Mouse (Mus musculus) liver, adult (tissue): ENCODE measurements around the gene Tram2.

Experiments
- GATA4 ChIP-seq: IDR thresholded peaks from 2 replicates; pipeline ENCODE4 v1.6.1; 2014; ENCODE audit warnings: mild to moderate bottlenecking, low read length; ENCODE audit not compliant: insufficient replicate concordance

Tram2 gene

DNA sequence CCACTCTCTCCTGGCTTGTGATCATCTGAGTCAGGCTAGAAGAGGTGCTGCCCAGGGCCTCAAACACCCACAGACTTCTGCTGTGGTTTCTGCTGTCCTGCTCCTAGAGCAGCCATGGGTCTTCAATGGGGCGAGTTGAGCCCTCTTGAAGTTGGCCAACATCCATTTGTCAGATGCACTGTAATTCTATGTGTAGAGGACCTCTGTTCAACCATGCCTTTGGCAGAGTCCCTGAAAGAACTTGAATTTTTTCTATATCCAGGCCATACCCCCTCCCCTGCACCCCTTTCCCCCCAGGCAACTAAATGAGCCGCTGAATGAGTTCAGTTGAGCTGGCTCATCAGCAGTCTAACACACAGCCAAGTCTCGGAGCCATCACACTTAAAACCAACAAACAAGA is 39.5 kb downstream of the Tram2 start:
- no peak for TF ChIP-seq GATA4

- TF ChIP-seq GATA4 = no peak
These were observed 41.0 kb downstream of the Tram2 start for GRCm38 (mm10) chr1:21037881-21038601.

- no peak for TF ChIP-seq GATA4
These were observed 43.2 kb downstream of the Tram2 start for GRCm38 (mm10) chr1:21035878-21036277.

- TF ChIP-seq GATA4 = no peak
These were observed 45.3 kb downstream of the Tram2 start for GRCm38 (mm10) chr1:21033792-21034119.

GRCm38 (mm10) chr1:21033065-21033791 is 45.8 kb downstream of the Tram2 start:
- no peak for TF ChIP-seq GATA4

GRCm38 (mm10) chr1:21031650-21032049 is 47.4 kb downstream of the Tram2 start:
- TF ChIP-seq GATA4 = no peak

GRCm38 (mm10) chr1:21029000-21029399 is 50.0 kb downstream of the Tram2 start:
- no peak for TF ChIP-seq GATA4

GRCm38 (mm10) chr1:21026534-21026933 is 52.5 kb downstream of the Tram2 start:
- TF ChIP-seq GATA4 = no peak

DNA sequence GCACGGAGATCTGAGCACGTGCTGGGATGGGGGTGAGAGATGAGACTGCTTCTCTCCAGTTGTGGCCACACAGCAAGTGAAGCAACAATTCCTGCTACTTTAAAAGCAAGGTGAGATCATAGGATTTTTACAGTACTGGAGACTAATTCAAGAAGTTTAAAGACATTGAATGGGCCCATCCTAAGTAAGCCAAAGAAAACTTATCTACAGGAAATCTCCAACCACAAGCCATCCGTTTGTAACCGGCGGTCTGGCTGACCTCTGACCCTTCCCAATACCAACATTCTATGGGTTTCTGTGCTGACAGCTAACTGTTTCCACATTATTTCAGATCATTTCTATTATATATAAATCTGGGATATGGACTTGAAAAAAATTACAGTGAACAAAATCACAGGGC is 53.8 kb downstream of the Tram2 start:
- TF ChIP-seq GATA4 = no peak

DNA sequence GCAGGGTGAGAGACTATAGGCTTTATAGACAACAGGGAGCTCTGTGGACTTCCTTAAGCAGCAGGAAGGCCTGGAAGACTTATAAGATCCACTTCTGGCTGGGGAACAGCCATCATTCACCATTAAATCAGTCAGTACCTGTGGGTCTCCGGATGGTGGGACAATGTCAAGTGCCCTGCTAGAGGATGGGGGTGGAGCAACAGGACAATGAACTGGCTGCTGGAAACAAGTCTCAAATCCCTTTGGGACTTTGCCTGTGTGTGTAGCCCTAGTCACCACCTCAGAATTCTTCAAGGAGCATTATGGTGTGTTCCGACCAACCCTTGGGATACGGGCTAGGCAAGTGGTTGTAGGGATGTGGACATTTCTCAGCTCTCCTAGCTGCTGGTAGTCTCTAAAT is 55.9 kb downstream of the Tram2 start:
- TF ChIP-seq GATA4 = no peak

- TF ChIP-seq GATA4 = no peak
These were observed 64.6 kb downstream of the Tram2 start for GRCm38 (mm10) chr1:21014463-21014862.

DNA sequence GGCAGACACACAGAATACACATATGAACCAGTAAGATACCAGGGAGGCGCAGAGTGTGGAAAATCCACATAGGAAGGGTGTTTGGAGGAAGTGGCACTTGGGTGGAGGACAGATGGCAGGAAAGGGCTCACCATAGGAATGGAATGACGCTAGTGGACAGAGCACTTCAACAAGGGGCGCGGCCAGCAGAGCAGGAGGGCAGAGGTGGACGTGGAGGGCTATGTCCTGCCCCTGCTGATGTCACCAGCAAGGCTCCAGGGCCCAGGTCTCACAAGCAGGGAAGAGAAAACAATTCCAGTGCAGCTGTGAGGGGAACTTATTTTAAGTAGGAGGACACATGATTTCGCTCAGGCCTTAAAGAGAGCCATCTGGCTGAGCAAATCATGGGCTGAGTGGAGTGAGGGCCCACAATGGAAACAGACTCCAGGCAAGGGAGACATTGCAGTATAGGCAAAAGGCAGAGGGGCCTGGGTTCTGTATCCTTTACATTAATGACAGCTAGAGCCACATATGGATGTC is 68.7 kb downstream of the Tram2 start:
- TF ChIP-seq GATA4 = no peak

DNA sequence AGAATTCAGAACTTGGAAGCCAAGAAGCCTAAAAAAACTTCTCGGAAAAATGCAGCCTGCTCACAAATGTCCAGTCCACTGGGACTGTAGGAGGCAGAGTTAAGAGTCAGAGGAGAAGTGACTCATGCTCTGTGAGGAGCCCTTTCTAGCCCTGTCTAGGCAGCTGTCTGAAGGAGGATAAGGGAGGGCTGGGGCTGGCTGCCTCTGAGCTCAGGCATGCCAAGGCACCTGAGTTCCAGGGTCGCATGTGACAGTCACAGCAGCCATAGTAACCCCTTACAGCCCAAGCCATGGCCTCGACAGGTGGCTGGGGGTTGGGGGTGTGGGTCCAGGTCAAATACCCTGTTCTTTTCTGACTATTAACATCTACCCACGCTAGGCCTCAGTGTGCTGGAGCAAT is 70.1 kb downstream of the Tram2 start:
- no peak for TF ChIP-seq GATA4

GRCm38 (mm10) chr1:21007941-21008701 is 70.9 kb downstream of the Tram2 start:
- TF ChIP-seq GATA4 = no peak

GRCm38 (mm10) chr1:21006775-21007174 is 72.3 kb downstream of the Tram2 start:
- no peak for TF ChIP-seq GATA4

DNA sequence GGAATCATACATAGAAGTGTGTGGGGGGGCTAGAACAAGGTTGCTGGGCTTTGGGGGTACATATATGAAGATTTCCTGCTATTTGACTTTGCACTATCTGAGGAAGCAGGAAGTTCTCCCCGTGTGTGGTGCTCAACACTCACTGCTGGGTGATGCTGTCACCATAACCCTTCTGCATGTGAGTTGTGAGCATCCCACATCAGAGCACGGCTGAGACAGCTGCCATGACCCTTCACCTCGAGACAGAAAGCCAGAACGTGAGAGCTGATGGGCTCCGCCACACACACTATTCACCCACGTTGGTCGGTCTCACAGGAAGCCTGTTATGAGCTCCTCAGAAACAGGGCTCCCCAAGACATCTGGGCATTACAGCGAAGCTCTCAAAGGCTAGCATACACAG is 74.4 kb downstream of the Tram2 start:
- TF ChIP-seq GATA4 = no peak
